Mouse (Mus musculus) cerebellum, adult (tissue): ENCODE measurements around the gene Plagl1.

Experiments used
- ATAC-seq: cut with Nextera tagmentation; 2 replicates; pipeline ENCODE4 v1.9.2; 2017; ENCODE audit warnings: mild to moderate bottlenecking, moderate library complexity, mixed read lengths; ENCODE audit not compliant: insufficient number of reproducible peaks, low FRiP score, low TSS enrichment

Gene Plagl1

GRCm38 (mm10) chr10:13076807-13077532 is 16.7 kb downstream of the Plagl1 start:
- ATAC-seq: no peak

GRCm38 (mm10) chr10:13082459-13082858 is 22.2 kb downstream of the Plagl1 start:
- ATAC-seq: peak; percentile 97

- peak; percentile 94 for ATAC-seq
Observed at GRCm38 (mm10) chr10:13090596-13091424, 30.5 kb downstream of the Plagl1 start.

- ATAC-seq: no peak
Observed at GRCm38 (mm10) chr10:13092996-13093395, 32.7 kb downstream of the Plagl1 start.

GRCm38 (mm10) chr10:13098895-13099294 is 38.6 kb downstream of the Plagl1 start:
- no peak for ATAC-seq

- ATAC-seq: no peak
Observed at GRCm38 (mm10) chr10:13100061-13100648, 39.9 kb downstream of the Plagl1 start.

- ATAC-seq: no peak
Observed at GRCm38 (mm10) chr10:13102360-13102759, 42.1 kb downstream of the Plagl1 start.

- ATAC-seq: no peak
Observed at GRCm38 (mm10) chr10:13103838-13104237, 43.5 kb downstream of the Plagl1 start.

- ATAC-seq: no peak
Observed at GRCm38 (mm10) chr10:13106909-13107624, 46.8 kb downstream of the Plagl1 start.

- no peak for ATAC-seq
Observed at GRCm38 (mm10) chr10:13108021-13108548, 47.8 kb downstream of the Plagl1 start.

GRCm38 (mm10) chr10:13108847-13109246 is 48.5 kb downstream of the Plagl1 start:
- ATAC-seq: no peak

GRCm38 (mm10) chr10:13109781-13110180 is 49.5 kb downstream of the Plagl1 start:
- no peak for ATAC-seq

- ATAC-seq: no peak
Observed at GRCm38 (mm10) chr10:13112849-13113248, 52.5 kb downstream of the Plagl1 start.

GRCm38 (mm10) chr10:13113641-13114040 is 53.3 kb downstream of the Plagl1 start:
- no peak for ATAC-seq

GRCm38 (mm10) chr10:13115030-13115429 is 54.7 kb downstream of the Plagl1 start:
- ATAC-seq: no peak

GRCm38 (mm10) chr10:13116706-13117665 is 56.7 kb downstream of the Plagl1 start:
- ATAC-seq: no peak

GRCm38 (mm10) chr10:13118024-13118769 is 57.9 kb downstream of the Plagl1 start:
- ATAC-seq: no peak

- no peak for ATAC-seq
Observed at GRCm38 (mm10) chr10:13118770-13119102, 58.4 kb downstream of the Plagl1 start.

GRCm38 (mm10) chr10:13119300-13119699 is 59.0 kb downstream of the Plagl1 start:
- no peak for ATAC-seq
